Mouse (Mus musculus) limb, embryonic 10.5 days (tissue): ENCODE measurements around the gene Ky. TPM values are rescaled to one million over a fixed set of nuclear protein-coding genes. Genes with fewer than 3 reads are reported as not detected.

ENCODE experiments used
- DNase-seq: peaks from one replicate; pipeline ENCODE4 v3.0.0-alpha.2; 2017; ENCODE audit warnings: low spot score
- H3K27ac ChIP-seq: fragments of 300-500 bp; sonication (generic); 2 replicates; pipeline ENCODE4 v1.5.1; 2016; ENCODE audit warnings: mild to moderate bottlenecking
- H3K27me3 ChIP-seq: fragments of 300-500 bp; sonication (generic); 2 replicates; pipeline ENCODE4 v1.6.1; 2016; ENCODE audit warnings: low read depth, mild to moderate bottlenecking; ENCODE audit not compliant: poor library complexity, severe bottlenecking
- H3K36me3 ChIP-seq: fragments of 300-500 bp; sonication (generic); 2 replicates; pipeline ENCODE4 v1.6.1; 2016; ENCODE audit warnings: mild to moderate bottlenecking, moderate library complexity
- H3K4me1 ChIP-seq: fragments of 300-500 bp; sonication (generic); 2 replicates; pipeline ENCODE4 v1.6.1; 2016
- H3K4me3 ChIP-seq: fragments of 300-500 bp; sonication (generic); 2 replicates; pipeline ENCODE4 v1.5.1; 2016; ENCODE audit warnings: mild to moderate bottlenecking, moderate library complexity
- H3K9me3 ChIP-seq: fragments of 300-500 bp; sonication (generic); replicated peaks from 2 replicates; pipeline ENCODE4 v1.6.1; 2016; ENCODE audit warnings: mild to moderate bottlenecking
- whole genome bisulfite sequencing: fragments of 180-500 bp; shearing (Covaris S2); methylation state at CpG from one replicate; pipeline ENCODE4 v1.1.7; 2016; 5-methylcytosine and 5-hydroxymethylcytosine counted together
- polyA plus RNA-seq: library from polyadenylated mRNA; unstranded; fragments of >200 nt; fragmentation: Nextera tagmentation; extraction: Ambion mirVana; gene quantifications from 2 replicates; pipeline ENCODE4 v1.2.1, GENCODE M21; 2016

Gene Ky
- polyA plus RNA-seq, 1 experiment from 2014 or later, result 0.06 TPM

- Histone ChIP-seq H3K9me3 (no peaks in the 10 kb centered on the region), H3K27ac (no peak overlapping the region), H3K4me3 (no peak overlapping the region), H3K27me3 (peaks cover 26% of the 10 kb centered on the region), H3K36me3 (no peaks in the 10 kb centered on the region), H3K4me1 (peaks cover 29% of the 10 kb centered on the region)
- 93% methylated on average over 9 of the region's 9 CpGs for WGBS
- no peak for DNase-seq
Observed at GRCm38 (mm10) chr9:102518443-102518842, 12.9 kb downstream of the Ky start.

GRCm38 (mm10) chr9:102521396-102521795, 15.8 kb downstream of the Ky start:
- Histone ChIP-seq H3K36me3 (no peaks in the 10 kb centered on the region), H3K4me1 (peaks cover 22% of the 10 kb centered on the region), H3K9me3 (no peaks in the 10 kb centered on the region), H3K27me3 (peaks cover 14% of the 10 kb centered on the region), H3K4me3 (no peak overlapping the region), H3K27ac (no peak overlapping the region)
- 88% methylated on average over 4 of the region's 4 CpGs for WGBS
- DNase-seq, result no peak

GRCm38 (mm10) chr9:102528106-102528505, 22.6 kb downstream of the Ky start:
- no peak for DNase-seq
- no peaks in the 10 kb centered on the region for H3K9me3 ChIP-seq
- no peak overlapping the region for H3K4me3 ChIP-seq
- peaks cover 41% of the 10 kb centered on the region for H3K4me1 ChIP-seq
- WGBS, result 89% methylated on average over 7 of the region's 7 CpGs
- H3K27ac ChIP-seq, result no peak overlapping the region
- H3K27me3 ChIP-seq, result peaks cover 48% of the 10 kb centered on the region
- no peaks in the 10 kb centered on the region for H3K36me3 ChIP-seq

GRCm38 (mm10) chr9:102528561-102528960, 23.0 kb downstream of the Ky start:
- Histone ChIP-seq H3K4me3 (no peak overlapping the region), H3K9me3 (no peaks in the 10 kb centered on the region), H3K27ac (no peak overlapping the region), H3K36me3 (no peaks in the 10 kb centered on the region), H3K4me1 (peaks cover 41% of the 10 kb centered on the region), H3K27me3 (peaks cover 52% of the 10 kb centered on the region)
- WGBS, result 90% methylated on average over 7 of the region's 7 CpGs
- no peak for DNase-seq

- H3K36me3 ChIP-seq, result no peaks in the 10 kb centered on the region
- H3K4me1 ChIP-seq, result peaks cover 41% of the 10 kb centered on the region
- H3K27me3 ChIP-seq, result peaks cover 57% of the 10 kb centered on the region
- 85% methylated on average over 3 of the region's 3 CpGs for WGBS
- H3K9me3 ChIP-seq, result no peaks in the 10 kb centered on the region
- no peak overlapping the region for H3K27ac ChIP-seq
- no peak overlapping the region for H3K4me3 ChIP-seq
- no peak for DNase-seq
Observed at GRCm38 (mm10) chr9:102529008-102529407, 23.5 kb downstream of the Ky start.

GRCm38 (mm10) chr9:102531051-102531892, 25.7 kb downstream of the Ky start:
- WGBS, result 40% methylated on average over 21 of the region's 21 CpGs
- peak overlapping the region; percentile 7; the same call in 1 of the 2 replicates for H3K4me3 ChIP-seq
- no peaks in the 10 kb centered on the region for H3K36me3 ChIP-seq
- no peaks in the 10 kb centered on the region for H3K9me3 ChIP-seq
- H3K27me3 ChIP-seq, result peaks cover 69% of the 10 kb centered on the region
- H3K27ac ChIP-seq, result peak overlapping the region; percentile 57
- peak; percentile 47 for DNase-seq
- H3K4me1 ChIP-seq, result peaks cover 44% of the 10 kb centered on the region

GRCm38 (mm10) chr9:102536968-102537367, 31.4 kb downstream of the Ky start:
- Histone ChIP-seq H3K27me3 (peaks cover 95% of the 10 kb centered on the region), H3K9me3 (no peaks in the 10 kb centered on the region), H3K27ac (no peak overlapping the region), H3K36me3 (no peaks in the 10 kb centered on the region), H3K4me1 (peaks cover 23% of the 10 kb centered on the region), H3K4me3 (no peak overlapping the region)
- DNase-seq, result no peak
- 86% methylated on average over 4 of the region's 4 CpGs for WGBS

GRCm38 (mm10) chr9:102539699-102540098, 34.1 kb downstream of the Ky start:
- H3K27me3 ChIP-seq, result peaks cover 98% of the 10 kb centered on the region
- WGBS, result 68% methylated on average over 7 of the region's 7 CpGs
- H3K36me3 ChIP-seq, result no peaks in the 10 kb centered on the region
- no peak overlapping the region for H3K4me3 ChIP-seq
- H3K4me1 ChIP-seq, result peaks cover 16% of the 10 kb centered on the region
- no peak for DNase-seq
- H3K27ac ChIP-seq, result no peak overlapping the region
- H3K9me3 ChIP-seq, result no peaks in the 10 kb centered on the region

GRCm38 (mm10) chr9:102541666-102542065, 36.1 kb downstream of the Ky start:
- WGBS, result 93% methylated on average over 10 of the region's 10 CpGs
- H3K9me3 ChIP-seq, result no peaks in the 10 kb centered on the region
- H3K27me3 ChIP-seq, result peaks cover 91% of the 10 kb centered on the region
- DNase-seq, result no peak
- H3K36me3 ChIP-seq, result no peaks in the 10 kb centered on the region
- H3K4me1 ChIP-seq, result peaks cover 29% of the 10 kb centered on the region
- no peak overlapping the region for H3K27ac ChIP-seq
- no peak overlapping the region for H3K4me3 ChIP-seq

GRCm38 (mm10) chr9:102542540-102542939, 37.0 kb downstream of the Ky start:
- peaks cover 91% of the 10 kb centered on the region for H3K27me3 ChIP-seq
- WGBS, result 85% methylated on average over 8 of the region's 8 CpGs

GRCm38 (mm10) chr9:102543761-102544115, 38.2 kb downstream of the Ky start:
- Histone ChIP-seq H3K27me3 (peaks cover 89% of the 10 kb centered on the region), H3K4me1 (peaks cover 29% of the 10 kb centered on the region), H3K27ac (no peak overlapping the region), H3K4me3 (no peak overlapping the region), H3K9me3 (no peaks in the 10 kb centered on the region), H3K36me3 (no peaks in the 10 kb centered on the region)
- WGBS, result 79% methylated on average over 2 of the region's 2 CpGs
- no peak for DNase-seq

More at GRCm38 (mm10) chr9:102542540-102542939, 37.0 kb downstream of the Ky start:
- no peaks in the 10 kb centered on the region for H3K9me3 ChIP-seq
- no peak overlapping the region for H3K4me3 ChIP-seq
- H3K4me1 ChIP-seq, result peaks cover 29% of the 10 kb centered on the region
- H3K27ac ChIP-seq, result 0 out of 2 replicates have a peak overlapping the region, but pooled peaks have one; percentile 19
- H3K36me3 ChIP-seq, result no peaks in the 10 kb centered on the region
- DNase-seq, result no peak

GRCm38 (mm10) chr9:102544116-102544772, 38.7 kb downstream of the Ky start:
- Histone ChIP-seq H3K27ac (peak overlapping the region; percentile 66), H3K4me1 (peaks cover 26% of the 10 kb centered on the region), H3K9me3 (no peaks in the 10 kb centered on the region), H3K27me3 (peaks cover 84% of the 10 kb centered on the region), H3K36me3 (no peaks in the 10 kb centered on the region), H3K4me3 (peak overlapping the region; percentile 48)
- peak; percentile 43 for DNase-seq
- WGBS, result 24% methylated on average over 11 of the region's 11 CpGs

GRCm38 (mm10) chr9:102544773-102545366, 39.3 kb downstream of the Ky start:
- Histone ChIP-seq H3K27me3 (peaks cover 84% of the 10 kb centered on the region), H3K27ac (peak overlapping the region; percentile 66), H3K36me3 (no peaks in the 10 kb centered on the region), H3K4me1 (peaks cover 25% of the 10 kb centered on the region), H3K4me3 (peak overlapping the region; percentile 48), H3K9me3 (no peaks in the 10 kb centered on the region)
- peak; percentile 96 for DNase-seq
- 1% methylated on average over 26 of the region's 26 CpGs for WGBS
